Mouse (Mus musculus) CD8-positive naive resting alpha-beta T cell, adult 2 months (primary cell): Measurements from ENCODE around the gene Rasgrp2.

Source experiments
- DNase-seq, 2 experiments: peaks; one replicate each; pipeline ENCODE4 v3.0.0; 2022; ENCODE audit warnings: low read depth in 2 of 2, low spot score in 2 of 2

Rasgrp2 gene

DNA sequence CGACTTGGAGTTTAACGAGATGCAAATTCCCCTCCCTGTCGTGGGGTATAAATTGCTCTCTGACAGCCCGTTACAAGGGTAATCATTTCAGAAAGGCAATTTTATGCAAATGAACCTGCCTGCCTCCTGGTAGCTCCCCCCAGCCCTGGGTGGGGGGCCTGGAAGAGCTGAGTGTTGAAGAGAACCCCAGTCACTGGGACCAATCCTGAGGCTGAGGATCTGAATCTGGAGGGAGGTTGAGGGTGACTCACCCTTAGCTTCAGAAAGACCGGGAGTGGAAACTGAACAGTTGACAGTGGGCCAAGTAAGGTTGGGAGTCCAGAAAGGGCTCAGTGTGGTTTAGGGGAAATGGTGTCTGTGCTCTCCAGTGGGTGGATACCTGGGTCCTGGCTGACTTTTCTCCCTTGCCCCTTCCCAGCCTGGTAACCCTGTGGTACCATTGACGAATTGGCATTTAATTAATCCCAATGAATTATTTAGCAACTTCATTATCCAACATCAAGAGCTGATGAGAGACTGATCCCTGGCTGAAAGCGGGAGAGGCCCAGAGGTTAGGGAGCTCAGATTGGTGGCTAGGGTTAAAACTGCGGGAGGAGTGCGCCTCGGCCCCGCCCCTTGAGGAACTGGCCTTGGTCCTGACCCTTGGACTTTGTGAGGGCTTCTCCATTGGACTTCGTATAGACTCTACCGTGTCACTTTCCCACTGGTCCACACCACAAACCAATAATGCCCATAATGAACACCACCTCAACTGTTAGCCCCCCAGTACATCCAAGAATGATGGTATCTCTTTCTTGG is 27.8 kb downstream of the Rasgrp2 start:
- DNase-seq, result peak in 1 of 2 experiments; percentile 23

DNA sequence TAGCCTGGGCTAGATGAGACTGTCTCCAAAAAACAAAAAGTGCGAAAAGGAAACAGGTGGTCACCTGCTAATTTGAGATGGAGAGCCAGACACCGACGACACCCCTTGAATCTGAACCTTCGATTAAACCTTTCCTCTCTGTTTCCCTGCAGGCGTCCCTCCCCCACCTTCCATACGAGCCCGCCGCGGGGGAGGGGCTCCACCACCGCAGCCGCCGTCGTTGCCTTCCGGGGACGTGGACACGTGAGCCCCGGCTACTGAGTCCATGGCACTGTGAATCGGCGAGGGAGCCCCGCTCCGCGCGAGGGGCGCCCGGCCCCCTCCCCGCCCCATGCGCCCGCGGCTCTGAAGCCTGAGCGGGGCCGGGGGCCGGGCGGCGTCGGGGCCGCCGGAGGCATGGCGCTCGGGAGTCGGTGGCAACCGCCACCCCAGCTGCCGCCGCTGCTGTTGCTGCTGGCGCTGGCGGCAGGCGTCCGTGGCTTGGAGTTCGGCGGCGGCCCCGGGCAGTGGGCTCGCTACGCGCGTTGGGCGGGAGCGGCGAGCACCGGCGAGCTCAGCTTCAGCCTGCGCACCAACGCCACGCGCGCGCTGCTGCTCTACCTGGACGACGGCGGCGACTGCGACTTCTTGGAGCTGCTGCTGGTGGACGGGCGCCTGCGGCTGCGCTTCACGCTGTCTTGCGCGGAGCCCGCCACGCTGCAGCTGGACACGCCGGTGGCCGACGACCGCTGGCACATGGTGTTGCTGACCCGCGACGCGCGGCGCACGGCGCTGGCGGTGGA is 28.7 kb downstream of the Rasgrp2 start:
- no peak for DNase-seq

DNA sequence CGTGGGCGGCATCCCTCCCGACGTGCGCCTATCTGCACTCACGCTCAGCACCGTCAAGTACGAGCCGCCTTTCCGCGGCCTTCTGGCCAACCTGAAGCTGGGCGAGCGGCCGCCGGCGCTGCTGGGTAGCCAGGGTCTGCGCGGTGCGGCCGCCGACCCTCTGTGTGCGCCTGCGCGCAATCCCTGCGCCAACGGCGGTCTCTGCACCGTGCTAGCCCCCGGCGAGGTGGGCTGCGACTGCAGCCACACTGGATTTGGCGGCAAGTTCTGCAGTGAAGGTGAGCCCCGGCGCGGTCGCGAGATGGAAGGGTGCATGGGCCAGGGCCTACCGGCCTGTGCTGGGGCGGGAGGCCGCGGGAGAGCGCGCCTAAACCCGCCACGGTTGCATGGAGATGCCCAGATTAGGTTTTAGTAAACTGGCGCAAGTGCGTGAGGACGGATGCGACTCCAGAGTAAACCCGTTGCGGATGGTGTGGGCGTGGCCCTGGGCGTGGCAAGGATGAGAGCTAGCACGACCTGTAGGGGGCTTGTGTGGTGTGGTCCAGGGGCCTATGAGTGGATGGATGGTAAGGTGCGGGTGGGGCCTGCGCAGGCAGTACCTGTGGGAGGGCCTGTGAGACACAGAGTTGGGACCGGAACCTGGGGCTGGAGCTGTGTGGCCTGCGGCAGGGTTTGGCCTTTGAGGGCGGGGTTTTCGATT is 29.5 kb downstream of the Rasgrp2 start:
- DNase-seq, result peak; percentile 32 to 49

DNA sequence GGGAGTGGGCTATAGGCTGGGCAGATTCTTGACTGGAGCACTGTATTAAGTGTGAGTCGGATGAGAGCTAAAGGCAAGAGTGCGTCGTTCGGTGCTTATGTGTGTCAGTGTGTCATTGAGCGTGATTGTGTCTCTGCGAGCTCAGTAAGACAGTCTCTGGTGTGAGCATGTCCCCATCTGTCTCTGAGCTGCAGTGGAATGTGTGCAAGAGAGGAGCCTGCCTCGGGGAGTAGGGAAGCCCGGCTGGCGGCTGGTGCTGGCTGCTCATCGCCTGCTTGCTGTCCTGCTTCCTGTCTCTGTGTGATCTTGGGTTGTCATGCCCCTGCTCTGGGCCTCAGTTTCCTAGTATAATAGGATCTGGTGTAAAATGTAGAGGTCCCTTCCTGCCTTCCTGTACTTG is 43.9 kb downstream of the Rasgrp2 start:
- no peak for DNase-seq

DNA sequence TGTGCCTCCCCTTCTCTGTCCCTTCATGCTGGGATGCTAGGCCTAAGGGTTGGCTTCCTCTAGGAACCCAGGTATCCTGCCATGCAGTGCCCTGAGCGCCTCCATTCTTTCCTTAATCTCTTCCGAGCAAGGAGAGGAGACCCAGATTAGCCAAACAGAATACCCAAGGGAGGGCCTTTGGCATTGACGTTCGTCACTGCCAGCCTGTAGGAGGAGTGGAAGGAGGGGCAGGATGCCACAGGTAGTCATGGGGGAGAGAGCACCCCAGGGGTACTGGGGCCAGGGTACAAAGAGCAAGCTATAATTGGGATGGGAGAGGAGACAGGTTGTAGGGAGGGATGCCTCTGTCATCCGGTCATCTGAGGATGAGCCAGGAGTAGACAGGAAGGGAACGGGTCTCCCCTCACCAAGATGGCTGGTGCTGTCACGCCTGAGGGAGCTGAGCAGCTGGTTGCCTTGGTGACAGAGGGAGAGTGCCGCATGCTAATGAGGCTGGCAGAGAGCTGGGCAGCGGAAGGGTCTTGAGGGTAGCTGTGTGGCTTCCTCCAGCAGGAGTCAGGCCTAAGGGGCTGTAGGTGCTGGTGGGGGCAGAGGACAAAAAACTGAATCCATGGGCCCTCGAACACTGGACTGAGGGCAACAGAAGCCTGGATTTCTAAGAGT is 46.8 kb downstream of the Rasgrp2 start:
- no peak for DNase-seq

DNA sequence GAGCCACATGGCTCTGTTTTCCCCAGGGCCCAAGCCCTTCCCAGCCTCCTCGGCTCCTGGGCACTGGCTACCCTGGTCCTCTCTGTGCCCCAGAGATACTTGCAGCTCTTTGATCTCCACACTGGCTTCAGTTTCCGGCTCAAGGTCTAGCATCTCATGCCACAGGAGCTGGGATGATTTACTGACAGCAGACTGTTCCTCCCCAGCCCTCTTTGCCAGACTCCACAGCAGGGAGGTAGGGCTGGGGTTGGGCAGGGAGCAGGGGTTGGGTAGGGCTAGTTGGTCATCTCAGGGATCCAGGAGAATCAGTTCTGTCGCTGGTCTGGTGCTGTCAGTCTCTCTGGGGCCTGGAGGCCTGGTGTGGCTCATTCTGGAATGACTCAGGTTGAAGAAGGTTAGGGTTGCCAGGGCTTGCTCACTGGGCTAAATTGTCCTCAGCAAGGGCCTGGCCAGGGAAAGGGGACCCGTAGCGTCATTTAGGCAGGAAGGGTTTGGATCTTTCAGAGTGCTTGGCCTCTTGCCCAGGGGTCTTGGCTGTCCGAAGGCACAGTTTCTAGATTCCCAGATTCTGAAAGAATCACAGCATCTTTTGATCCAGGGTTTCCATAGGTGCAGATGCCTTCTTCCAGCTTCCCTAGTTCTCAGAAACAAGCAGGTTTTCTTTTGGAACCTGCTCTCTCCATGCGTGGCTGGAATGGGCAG is 47.7 kb downstream of the Rasgrp2 start:
- DNase-seq, result no peak

DNA sequence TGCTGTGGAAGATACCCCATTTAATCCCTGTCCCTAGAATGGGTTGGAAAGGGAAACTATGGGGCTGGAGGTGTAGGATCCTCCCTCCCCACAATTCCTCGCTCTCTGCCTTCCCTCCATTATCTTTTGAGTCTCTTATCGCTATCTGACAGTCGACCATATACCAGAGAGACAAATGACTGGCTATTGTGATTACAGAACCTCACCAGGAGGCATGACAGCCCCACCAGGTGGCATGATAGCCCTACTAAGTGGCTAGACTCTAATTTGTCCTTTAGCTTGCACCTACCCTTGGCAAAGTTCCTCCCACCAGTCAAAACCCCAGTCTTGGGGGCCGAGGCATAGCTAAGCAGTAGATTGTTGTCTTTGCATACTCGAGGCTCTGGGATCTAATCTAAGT is 49.6 kb downstream of the Rasgrp2 start:
- DNase-seq, result no peak

DNA sequence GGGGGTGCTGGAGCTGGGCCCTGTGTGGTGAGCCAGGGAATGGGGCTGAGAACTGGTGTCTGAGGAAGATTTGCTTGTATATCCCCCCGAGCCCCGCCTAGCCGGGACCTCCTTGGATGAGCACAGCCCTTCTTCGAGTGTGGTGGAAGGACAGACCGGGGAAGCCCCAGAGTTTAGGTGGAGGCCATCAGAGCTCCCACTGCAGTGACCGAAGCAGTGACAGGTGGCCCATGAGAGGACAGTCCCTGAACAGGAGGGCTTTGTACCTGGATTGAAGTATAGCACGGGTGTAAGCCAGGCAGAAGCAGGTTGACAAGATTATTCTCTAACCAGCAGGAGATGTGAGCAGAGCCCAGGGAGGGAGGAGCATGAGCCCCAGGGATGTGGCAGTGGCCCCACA is 50.7 kb downstream of the Rasgrp2 start:
- no peak for DNase-seq

DNA sequence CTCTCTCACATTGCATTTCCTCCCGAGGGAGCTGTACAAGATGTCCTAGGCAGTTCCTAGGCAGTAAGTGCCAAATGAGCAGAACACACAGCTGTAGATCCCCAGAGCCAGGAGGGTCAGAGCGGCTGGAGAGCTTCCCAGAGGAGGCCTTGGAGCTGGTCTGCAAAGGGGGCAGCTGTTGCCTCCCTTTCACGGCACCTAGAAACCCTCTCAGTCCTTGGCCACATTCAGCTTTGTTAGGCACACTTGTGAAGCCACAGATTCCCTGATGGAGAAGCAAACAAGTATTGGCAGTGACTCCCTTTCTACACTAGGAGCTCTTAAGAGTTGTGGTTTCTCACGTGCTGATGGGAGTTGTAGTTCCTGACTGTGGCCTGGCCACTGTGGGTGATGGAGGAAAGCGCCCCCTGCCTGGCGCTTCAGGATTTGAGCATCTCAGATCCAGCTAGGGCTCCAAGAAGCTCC is 52.9 kb downstream of the Rasgrp2 start:
- peak; percentile 45 to 57 for DNase-seq

DNA sequence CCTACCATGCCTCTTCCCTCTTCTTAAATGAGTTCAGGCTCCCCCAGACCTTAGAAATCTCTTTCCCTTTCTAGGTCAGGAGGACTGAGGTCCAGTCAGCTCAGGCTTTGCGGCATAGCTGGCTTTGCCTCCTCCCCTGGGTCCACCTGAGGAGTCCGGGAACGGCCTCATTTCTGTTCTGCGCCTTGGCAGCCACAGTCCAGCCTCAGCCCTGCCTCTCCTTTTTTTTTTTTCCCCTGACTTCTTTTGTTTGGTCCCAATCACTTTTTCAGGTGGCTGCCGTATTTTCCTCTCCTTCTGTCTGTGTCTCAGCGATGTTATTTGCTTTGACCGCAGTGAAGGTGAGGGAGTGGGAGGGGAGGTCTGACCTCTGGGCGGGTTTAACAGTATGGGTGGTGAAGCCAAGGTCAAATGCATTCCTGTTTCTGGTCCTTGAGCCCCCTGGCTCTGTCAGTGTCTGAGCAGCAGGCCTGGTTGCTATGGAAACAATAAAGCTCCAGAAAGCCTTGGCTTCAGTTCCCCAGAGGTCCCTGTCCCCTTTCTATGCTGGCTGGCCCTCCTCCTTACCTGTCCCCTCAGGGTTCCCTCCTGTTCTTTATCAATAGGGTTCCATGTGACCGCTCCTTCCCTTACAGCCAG is 53.7 kb downstream of the Rasgrp2 start:
- no peak for DNase-seq

DNA sequence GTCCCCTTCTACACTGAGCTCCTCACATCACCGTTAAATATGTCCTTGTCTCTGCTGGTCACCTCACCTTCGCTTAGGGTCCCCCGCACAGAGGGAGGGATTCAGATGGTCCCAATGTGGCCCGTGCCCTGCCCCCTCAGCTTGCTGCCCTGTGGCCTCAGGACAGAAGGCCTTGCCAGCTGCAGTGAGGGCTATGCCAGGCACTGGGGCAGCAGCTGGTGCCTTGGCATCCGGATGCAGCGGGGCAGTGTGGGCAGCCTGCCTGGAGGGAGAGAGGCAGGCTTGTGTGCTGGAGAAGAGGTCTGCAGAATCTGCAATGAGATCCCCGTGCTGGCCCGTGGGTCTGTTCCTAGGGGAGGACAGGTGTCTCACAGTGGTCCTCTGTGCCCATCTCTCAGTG is 54.2 kb downstream of the Rasgrp2 start:
- no peak for DNase-seq

DNA sequence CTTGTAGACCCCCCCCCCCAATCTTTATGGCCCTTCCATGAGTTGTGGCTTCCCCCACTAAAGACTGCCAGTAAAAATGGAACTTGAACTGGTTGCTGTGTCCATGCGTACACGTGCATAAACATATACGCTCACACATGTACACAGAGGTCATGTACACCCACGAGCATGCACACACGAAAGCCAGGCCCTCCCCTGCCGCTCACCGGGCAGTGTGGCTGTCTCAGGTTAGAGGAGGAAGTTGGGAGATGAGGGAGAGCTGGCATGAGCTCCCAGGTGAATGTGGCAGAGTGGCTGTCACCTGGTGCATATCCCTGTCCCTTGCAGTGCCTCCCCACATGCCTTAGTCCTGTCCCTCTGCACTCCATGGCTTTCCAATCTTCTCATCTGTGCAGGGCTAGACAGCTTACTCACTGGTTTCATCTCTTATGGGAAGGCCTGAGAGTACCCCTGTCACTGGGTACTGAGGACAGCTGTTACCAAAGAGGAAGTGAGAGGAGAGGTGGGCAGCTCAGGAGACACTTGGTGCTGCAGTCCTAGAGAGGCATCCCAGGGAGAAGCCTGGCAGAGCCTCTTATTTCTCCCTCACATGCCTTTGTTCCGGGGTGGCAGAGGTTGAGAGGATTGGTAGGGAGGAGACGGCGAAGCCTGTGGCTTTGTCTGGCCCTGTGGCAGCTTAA is 55.0 kb downstream of the Rasgrp2 start:
- DNase-seq, result no peak

DNA sequence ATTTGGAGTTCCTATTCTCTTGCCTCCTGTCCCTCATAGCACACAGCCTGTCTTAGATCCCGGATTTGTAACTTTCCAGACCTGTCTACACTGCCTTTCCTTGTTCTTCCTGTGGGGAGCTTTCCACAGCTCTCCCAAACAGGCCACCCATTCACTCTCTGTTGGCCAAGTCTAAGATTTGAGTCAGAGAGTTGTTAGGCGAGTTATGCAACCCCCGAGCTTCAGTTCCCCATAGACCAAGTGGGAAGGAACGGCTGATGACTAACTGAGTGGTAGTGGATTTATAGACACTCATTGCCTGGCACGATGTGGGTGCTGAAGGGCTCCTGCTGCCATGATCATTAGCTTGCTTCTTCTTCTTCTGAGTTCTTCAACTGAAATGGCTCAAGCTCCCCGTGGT is 60.4 kb downstream of the Rasgrp2 start:
- no peak for DNase-seq

DNA sequence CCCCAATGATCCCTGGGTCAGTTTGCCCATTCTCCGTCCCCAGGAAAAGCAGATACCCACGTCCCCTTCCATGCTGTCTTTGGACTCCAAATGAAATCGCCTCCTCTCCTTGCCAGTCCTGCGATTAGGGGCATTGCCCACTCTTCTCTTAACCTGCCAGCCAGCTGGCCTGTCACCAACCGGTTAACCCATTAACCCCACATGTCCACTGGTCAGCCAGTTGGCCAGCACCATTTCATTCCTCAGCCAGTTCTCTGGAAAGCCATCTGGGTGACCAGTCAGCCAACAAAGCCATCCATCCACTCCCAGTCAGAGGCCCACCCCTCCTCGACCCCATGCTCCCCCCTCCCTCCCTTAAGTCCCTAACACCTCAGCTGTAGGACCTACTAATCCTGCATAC is 63.7 kb downstream of the Rasgrp2 start:
- no peak for DNase-seq

DNA sequence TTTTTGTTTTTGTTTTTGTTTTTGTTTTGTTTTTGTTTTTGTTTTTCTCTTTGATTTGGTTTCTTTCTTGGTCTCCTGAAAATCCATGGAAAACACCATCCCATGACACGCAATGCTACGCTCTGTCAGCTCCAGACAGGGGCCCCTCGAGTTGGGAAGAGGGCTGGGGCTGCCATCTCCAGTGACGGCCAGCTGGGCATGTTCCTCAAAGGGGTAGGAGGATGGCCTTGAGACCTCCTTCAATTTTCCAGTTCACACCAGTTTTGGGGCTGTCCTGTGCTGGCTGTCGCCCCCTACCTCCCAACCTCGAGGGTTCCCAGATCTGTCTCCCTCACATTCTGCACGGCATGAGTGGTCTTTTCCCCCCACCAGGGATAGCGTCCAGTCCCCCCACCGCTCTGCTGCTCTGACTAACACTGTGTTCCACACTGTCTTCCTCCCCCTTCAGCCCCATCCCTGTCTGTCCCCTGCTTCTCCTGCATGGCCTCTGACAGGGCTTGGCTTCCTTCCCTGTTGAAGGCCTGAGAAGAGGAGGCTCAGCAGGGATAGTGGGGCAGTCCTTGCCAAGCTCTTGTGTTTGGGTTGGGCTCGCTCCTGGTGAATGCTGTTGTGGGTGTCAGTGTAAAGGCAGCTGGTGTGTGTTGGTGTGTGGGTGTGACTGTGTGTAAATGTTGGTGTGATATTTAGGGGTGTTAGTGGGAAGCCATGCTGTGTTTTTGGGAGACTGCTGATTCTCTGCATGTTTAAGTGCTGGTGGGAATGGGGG is 65.3 kb downstream of the Rasgrp2 start:
- no peak for DNase-seq
